Mouse (Mus musculus): Measurements from ENCODE around the gene Mta3.

The Mta3 gene

DNA sequence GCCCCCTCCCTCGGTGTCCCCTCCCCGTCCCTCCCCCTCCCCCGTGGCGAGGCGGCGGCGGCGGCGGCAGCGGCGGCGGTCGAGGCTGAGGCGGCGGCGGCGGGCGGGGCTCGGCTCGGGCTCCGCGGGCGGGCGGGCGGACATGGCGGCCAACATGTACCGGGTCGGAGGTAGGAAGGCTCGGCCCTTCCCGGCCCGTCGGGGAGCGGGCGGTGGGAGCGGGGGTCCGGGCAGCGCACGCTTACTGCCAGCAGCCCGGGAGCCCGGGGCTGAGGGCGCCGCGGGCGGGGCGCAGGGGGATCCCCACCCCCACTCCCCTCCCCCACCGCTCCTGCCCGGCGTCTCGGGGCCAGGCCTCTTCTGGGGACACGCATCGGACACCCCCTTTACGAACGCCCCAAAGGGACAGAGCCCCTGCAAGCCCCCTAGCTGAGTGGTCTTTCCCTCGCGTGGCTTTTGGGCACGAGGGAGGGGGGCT, at the start of gene Mta3:
TSS of gene Mta3 (plus strand) at position 48 of the 478 bp plus-strand sequence.
- no peak for DNase-seq (ENCODE audit: low read depth, low spot score)

GRCm38 (mm10) chr17:83657375-83657774, 48.6 kb upstream of the Mta3 start:
- peak; percentile 73 for DNase-seq (ENCODE audit: low read depth, low spot score)

DNA sequence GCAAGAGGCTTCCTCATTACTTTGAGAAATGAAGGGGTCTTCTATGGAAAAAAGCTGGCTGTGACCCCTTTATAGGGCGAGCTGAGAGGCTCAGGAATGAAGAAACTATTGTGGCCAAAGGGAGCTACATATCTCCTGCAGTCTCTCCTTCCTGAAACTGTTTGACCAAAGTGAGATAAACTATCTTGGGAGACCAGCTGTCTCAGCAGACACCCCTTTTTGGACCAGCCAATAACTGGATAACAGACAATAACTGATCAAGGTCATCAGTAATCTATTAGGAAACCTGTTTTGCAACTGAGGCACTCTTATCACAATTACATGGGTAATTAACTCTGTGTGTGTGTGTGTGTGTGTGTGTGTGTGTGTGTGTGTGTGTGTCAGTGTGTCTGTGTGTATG, 47.0 kb upstream of the Mta3 start:
- no peak for DNase-seq (ENCODE audit: low read depth, low spot score)

- DNase-seq (ENCODE audit: low read depth, low spot score) = no peak
These were observed 41.2 kb upstream of the Mta3 start for GRCm38 (mm10) chr17:83664761-83665160.

- peak; percentile 89 for DNase-seq (ENCODE audit: low read depth, low spot score)
These were observed 39.2 kb upstream of the Mta3 start for GRCm38 (mm10) chr17:83666597-83667287.

- peak; percentile 45 for DNase-seq (ENCODE audit: low read depth, low spot score)
These were observed 37.9 kb upstream of the Mta3 start for GRCm38 (mm10) chr17:83667934-83668690.

- DNase-seq (ENCODE audit: low read depth, low spot score) = no peak
These were observed 33.3 kb upstream of the Mta3 start for GRCm38 (mm10) chr17:83672685-83673084.

DNA sequence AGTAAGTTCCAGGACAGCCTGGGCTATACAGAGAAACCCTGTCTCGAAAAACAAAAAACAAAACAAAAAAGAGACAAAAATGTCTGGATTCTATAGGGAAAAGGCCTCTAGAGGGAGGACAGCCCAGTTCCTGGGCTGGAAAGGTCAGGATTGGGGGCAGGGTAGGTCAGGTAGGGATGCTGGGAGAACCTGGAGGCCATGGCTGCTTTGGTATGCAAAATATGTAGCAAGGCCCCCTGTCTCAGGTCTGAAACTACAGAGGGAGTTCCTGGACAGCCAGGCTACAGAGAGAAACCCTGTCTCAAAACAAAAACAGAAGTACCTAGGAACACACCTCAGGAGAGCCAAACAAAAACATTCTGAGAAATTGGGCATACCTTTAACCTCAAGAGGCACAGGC, 28.6 kb upstream of the Mta3 start:
- DNase-seq (ENCODE audit: low read depth, low spot score) = peak; percentile 39

DNA sequence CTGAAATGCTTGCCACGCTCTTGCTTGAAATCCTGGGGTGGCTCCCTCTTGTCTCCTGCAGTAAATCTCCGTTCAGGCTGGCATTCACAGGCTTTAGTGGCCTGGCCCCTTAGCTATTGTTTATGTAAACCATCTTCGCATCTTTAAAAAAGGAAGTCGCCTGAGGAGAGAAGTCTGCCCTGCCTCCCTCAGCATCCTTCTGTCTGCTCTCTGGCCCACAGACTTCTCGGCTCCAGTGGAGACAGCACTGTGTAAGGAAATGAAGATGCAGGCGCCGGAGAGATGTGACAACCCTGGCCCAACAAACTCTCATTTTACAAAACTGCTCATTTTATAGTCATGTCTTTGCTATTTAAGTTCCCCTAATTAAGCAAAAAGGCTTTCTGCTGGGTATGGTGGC, 24.0 kb upstream of the Mta3 start:
- no peak for DNase-seq (ENCODE audit: low read depth, low spot score)

- no peak for DNase-seq (ENCODE audit: low read depth, low spot score)
These were observed 21.5 kb upstream of the Mta3 start for GRCm38 (mm10) chr17:83684475-83684874.

- DNase-seq (ENCODE audit: low read depth, low spot score) = no peak
These were observed 15.5 kb upstream of the Mta3 start for GRCm38 (mm10) chr17:83690418-83690817.

- no peak for DNase-seq (ENCODE audit: low read depth, low spot score)
These were observed 14.6 kb upstream of the Mta3 start for GRCm38 (mm10) chr17:83691379-83691778.

GRCm38 (mm10) chr17:83693941-83694340, 12.0 kb upstream of the Mta3 start:
- DNase-seq (ENCODE audit: low read depth, low spot score) = no peak

GRCm38 (mm10) chr17:83695785-83696184, 10.2 kb upstream of the Mta3 start:
- peak; percentile 83 for DNase-seq (ENCODE audit: low read depth, low spot score)

- DNase-seq (ENCODE audit: low read depth, low spot score) = no peak
These were observed 6.8 kb upstream of the Mta3 start for GRCm38 (mm10) chr17:83699062-83699724.

DNA sequence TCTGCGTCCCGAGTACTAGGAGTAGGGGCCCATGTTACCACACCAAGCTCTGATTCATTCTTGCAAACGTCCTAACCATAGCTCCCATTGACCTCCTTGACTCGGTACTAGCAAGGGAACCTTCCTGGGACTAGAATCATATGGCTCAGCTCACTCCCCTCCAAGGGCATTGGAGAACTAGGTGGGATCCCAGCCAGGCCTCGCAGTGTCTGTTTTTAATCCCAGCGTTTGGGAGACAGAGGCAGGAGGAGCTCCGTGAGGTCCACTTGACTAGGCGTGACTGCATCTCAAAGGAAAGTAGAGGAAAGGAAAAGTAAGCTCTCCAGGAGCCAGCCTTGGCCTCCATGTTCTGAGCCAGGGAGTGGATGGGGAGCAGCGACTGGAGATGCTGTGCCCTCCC, 5.8 kb upstream of the Mta3 start:
- DNase-seq (ENCODE audit: low read depth, low spot score) = no peak

GRCm38 (mm10) chr17:83704469-83704868, 1.5 kb upstream of the Mta3 start:
- DNase-seq (ENCODE audit: low read depth, low spot score) = no peak

DNA sequence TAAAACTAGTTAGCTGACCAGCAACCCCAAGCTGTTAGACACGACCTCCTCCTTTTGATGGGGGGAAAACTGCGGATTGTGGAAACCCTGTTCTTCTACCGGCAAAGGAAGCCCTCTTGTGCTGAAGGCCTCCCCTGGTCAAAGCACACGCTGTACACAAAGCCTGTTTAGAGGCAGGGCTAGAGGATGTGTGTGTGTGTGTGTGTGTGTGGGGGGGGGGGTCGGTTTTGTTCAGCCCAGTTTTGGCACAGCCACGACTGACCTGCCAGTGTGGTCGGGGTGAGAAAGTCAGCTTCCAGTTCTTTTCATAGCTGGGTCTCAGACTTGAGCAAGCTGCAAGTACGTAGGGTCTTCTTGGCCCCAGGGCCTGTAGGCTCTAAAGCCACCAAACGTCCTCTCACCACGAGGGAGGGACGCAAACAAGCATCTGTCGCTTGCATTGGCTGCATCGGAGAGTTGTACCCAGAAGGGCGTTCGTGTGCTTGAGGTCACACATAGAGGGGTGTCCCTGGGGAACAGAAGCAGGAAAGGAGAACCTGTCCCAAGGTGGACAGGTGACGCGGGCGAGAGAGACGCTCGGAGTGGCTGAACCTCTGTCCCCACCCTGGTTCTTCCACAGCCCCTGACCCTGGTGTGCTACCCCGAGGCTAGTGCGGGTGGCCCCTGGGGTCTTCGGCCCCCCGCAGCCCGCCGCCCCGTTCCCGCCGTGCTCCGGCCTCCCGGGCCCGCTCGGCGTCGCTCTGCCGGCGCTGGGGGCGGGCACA, 429 bp upstream of the Mta3 start:
- DNase-seq (ENCODE audit: low read depth, low spot score) = peak; percentile 93

DNA sequence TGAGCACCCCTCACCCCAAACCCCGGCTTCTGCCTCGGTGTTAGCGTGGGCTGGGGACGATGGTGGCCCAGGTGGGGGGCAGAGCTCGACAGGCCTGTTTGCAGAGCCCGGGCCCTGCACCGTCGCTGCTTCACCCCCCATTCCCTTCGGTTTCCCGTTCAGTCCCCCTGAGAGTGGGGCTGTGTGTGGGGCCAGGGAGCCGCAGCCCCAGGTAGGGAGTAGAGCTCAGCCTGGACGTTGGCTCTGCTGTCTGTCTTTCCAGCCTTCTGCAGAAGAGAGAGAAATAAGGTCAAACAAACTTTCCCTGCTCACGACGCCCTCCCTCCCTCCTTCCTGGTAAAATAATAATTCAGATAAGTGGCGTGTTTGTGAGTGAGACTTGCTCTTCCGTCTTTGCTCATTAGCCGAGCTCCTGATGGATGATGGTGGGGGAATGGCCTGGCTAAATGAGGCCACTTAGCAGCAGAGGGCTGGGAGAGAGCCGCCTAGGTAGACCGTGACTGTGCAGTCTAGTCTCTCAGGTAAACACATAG, 697 bp downstream of the Mta3 start:
- DNase-seq (ENCODE audit: low read depth, low spot score) = peak; percentile 75

DNA sequence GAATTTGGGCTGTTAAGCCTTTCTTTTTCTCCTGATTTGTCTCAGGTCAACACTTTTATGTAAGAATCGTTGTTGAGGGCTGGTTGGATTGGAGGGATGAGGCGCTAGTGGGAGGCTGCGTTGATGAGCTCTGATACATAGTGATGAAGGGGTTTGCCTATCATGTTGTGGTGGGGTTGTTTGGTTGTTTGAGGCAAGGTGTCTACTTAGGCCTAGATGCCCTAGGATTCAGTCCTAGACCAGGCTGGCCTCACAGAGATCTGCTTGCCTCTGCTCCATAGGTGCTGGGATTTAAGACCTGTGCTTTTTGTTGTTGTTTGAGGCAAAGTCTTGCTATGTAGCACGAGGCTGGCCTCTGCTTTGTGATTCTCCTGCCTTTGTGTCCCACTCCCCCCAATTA, 1.4 kb downstream of the Mta3 start:
- peak; percentile 75 for DNase-seq (ENCODE audit: low read depth, low spot score)

- DNase-seq (ENCODE audit: low read depth, low spot score) = no peak
These were observed 1.9 kb downstream of the Mta3 start for GRCm38 (mm10) chr17:83707846-83708245.

All from A20 (cell line).